In genomic region chr3:69356781-69357180, GRCm38 (mm10) we compare ENCODE assay signal across 18 mouse cellular contexts. TPM values are rescaled to one million over a fixed set of nuclear protein-coding genes. Genes with fewer than 3 reads are reported as not detected.
DNase-seq lines count a peak whose midpoint lies in the region; ATAC-seq and TF ChIP-seq lines count a peak whose summit lies in the region.
"Had no signal": no experiment of that assay in that cellular context is flagged by ENCODE, and none has a peak within 500 bp of the region (broad histone marks: within the 10 kb centered on the region; RNA-seq: fewer than 3 reads in every experiment).

No protein-coding gene starts in this region.

- no peaks in the 10 kb centered on the region for H3K27me3 ChIP-seq in limb, embryonic 13.5 days
- no peaks in the 10 kb centered on the region for H3K27me3 ChIP-seq in liver, postnatal 0 days (ENCODE audit: insufficient read depth, low read length)
- no peaks in the 10 kb centered on the region for H3K27me3 ChIP-seq in midbrain, embryonic 13.5 days
- H3K27me3 ChIP-seq: heart, embryonic 12.5 days; hindbrain, embryonic 15.5 days; intestine, embryonic 15.5 days had no signal

- H3K4me2 ChIP-seq in limb, embryonic 13.5 days (replicated peaks), result no peak overlapping the region
- no peak overlapping the region for H3K4me2 ChIP-seq in liver, postnatal 0 days (ENCODE audit: low read depth, low read length)
- H3K4me2 ChIP-seq in midbrain, embryonic 13.5 days (replicated peaks), result no peak overlapping the region
- H3K4me2 ChIP-seq: heart, embryonic 12.5 days; hindbrain, embryonic 15.5 days; intestine, embryonic 15.5 days had no signal

- peaks cover 48% of the 10 kb centered on the region for H3K4me1 ChIP-seq in limb, embryonic 13.5 days
- no peaks in the 10 kb centered on the region; the same call in 1 of the 2 replicates for H3K4me1 ChIP-seq in liver, postnatal 0 days (ENCODE audit: insufficient read depth)
- 0 out of 2 replicates have a peak, but pooled peaks cover 2% of the 10 kb centered on the region for H3K4me1 ChIP-seq in midbrain, embryonic 13.5 days (replicated peaks)
- H3K4me1 ChIP-seq: intestine, embryonic 15.5 days had no signal

- no peak for TF ChIP-seq CTCF in liver, postnatal 0 days (IDR thresholded peaks at IDR 0.05; ENCODE audit: low read depth)

- DNase-seq in 416B (ENCODE audit: low read depth), result peak; percentile 51
- peak; percentile 29 for DNase-seq in induced T-regulatory cell, adult 2 months (ENCODE audit: low read depth)
- DNase-seq in liver, postnatal 0 days, result no peak
- no peak for DNase-seq in layer of hippocampus, adult 18-20 months (ENCODE audit: low spot score in 2 of 2)
- DNase-seq: adrenal gland, postnatal 25 days; cerebellum, adult 2 months; cerebellum, postnatal 10 days; forebrain, postnatal 0 days; gastrocnemius, postnatal 25 days had no signal

- H3K36me3 ChIP-seq in limb, embryonic 13.5 days, result no peaks in the 10 kb centered on the region
- H3K36me3 ChIP-seq in liver, postnatal 0 days (replicated peaks; ENCODE audit: insufficient read depth, low read length), result no peaks in the 10 kb centered on the region
- no peaks in the 10 kb centered on the region for H3K36me3 ChIP-seq in midbrain, embryonic 13.5 days
- H3K36me3 ChIP-seq: embryonic facial prominence, embryonic 10.5 days; heart, embryonic 12.5 days; hindbrain, embryonic 15.5 days; intestine, embryonic 15.5 days had no signal

- H3K9ac ChIP-seq in limb, embryonic 13.5 days, result no peak overlapping the region
- no peak overlapping the region for H3K9ac ChIP-seq in liver, postnatal 0 days (replicated peaks)
- H3K9ac ChIP-seq in midbrain, embryonic 13.5 days (replicated peaks), result no peak overlapping the region
- H3K9ac ChIP-seq: forebrain, postnatal 0 days; heart, embryonic 12.5 days; hindbrain, embryonic 15.5 days; intestine, embryonic 15.5 days had no signal

- peak overlapping the region; percentile 55; the same call in 1 of the 2 replicates for H3K27ac ChIP-seq in limb, embryonic 13.5 days
- no peak overlapping the region for H3K27ac ChIP-seq in liver, postnatal 0 days (ENCODE audit: low read depth)
- H3K27ac ChIP-seq in midbrain, embryonic 13.5 days, result no peak overlapping the region
- H3K27ac ChIP-seq: embryonic facial prominence, embryonic 10.5 days; hindbrain, embryonic 15.5 days; intestine, embryonic 15.5 days had no signal

- WGBS in limb, embryonic 13.5 days, result 62% methylated on average over 5 of the region's 5 CpGs
- 40% methylated on average over 5 of the region's 5 CpGs for WGBS in liver, postnatal 0 days (ENCODE audit: insufficient replicate concordance)
- WGBS in midbrain, embryonic 13.5 days, result 86% methylated on average over 5 of the region's 5 CpGs

- TF ChIP-seq EP300 in liver, postnatal 0 days (IDR thresholded peaks at IDR 0.05; ENCODE audit: low read depth), result no peak

- no peak overlapping the region for H3K4me3 ChIP-seq in limb, embryonic 13.5 days
- no peak overlapping the region for H3K4me3 ChIP-seq in liver, postnatal 0 days (ENCODE audit: low read depth, low read length)
- no peak overlapping the region for H3K4me3 ChIP-seq in midbrain, embryonic 13.5 days (replicated peaks)
- H3K4me3 ChIP-seq: embryonic facial prominence, embryonic 10.5 days; erythroblast, embryonic 14.5 days; heart, embryonic 12.5 days; hindbrain, embryonic 15.5 days; intestine, embryonic 15.5 days had no signal

- ATAC-seq in CD4-positive, CD25-positive, alpha-beta regulatory T cell, adult 4 months, result peak; percentile 88
- no peak for ATAC-seq in limb, embryonic 13.5 days (ENCODE audit: low FRiP score, low read depth)
- no peak for ATAC-seq in liver, postnatal 0 days
- ATAC-seq in midbrain, embryonic 13.5 days, result no peak
- ATAC-seq: forebrain, postnatal 0 days; intestine, embryonic 15.5 days had no signal

- no peaks in the 10 kb centered on the region for H3K9me3 ChIP-seq in limb, embryonic 13.5 days
- H3K9me3 ChIP-seq in liver, postnatal 0 days (ENCODE audit: low read length), result no peaks in the 10 kb centered on the region
- no peaks in the 10 kb centered on the region for H3K9me3 ChIP-seq in midbrain, embryonic 13.5 days
- H3K9me3 ChIP-seq: embryonic facial prominence, embryonic 10.5 days; heart, embryonic 12.5 days; hindbrain, embryonic 15.5 days; intestine, embryonic 15.5 days had no signal

RNA-seq across cellular contexts. Expression of gene Ppm1l, which starts 40.1 kb away (rescaled TPM):
- polyA plus RNA-seq in CD4-positive, CD25-positive, alpha-beta regulatory T cell, adult 4 months (2017; shearing (Covaris generic)), result 1 to 10 TPM; 4.4 to 6.9 TPM
- 14.0 and 15.9 TPM in 2 replicates for polyA plus RNA-seq in limb, embryonic 13.5 days (2015; fragmentation: Nextera tagmentation; extraction: Ambion mirVana)
- polyA plus RNA-seq in liver, postnatal 0 days (2015; fragmentation: Nextera tagmentation; extraction: Ambion mirVana), result 2.4 and 2.8 TPM in 2 replicates
- polyA plus RNA-seq in midbrain, embryonic 13.5 days (2015; fragmentation: Nextera tagmentation; extraction: Ambion mirVana), result 20.9 and 23.8 TPM in 2 replicates
- total RNA-seq in layer of hippocampus, adult 18-20 months (2021), result 10 to 100 TPM; 48.0 to 49.8 TPM
- total RNA-seq: MEL had no signal

Comparison
In these comparisons a context has a peak if more than half of its experiments do, and no peak if none do; other contexts are left out.
1. DNase-seq: peak in 416B (single experiment) and induced T-regulatory cell, adult 2 months (single experiment); none in liver, postnatal 0 days (single experiment) and layer of hippocampus, adult 18-20 months (0 of 2).